Mouse (Mus musculus) cortical plate, adult 2 months (tissue): ENCODE measurements around the gene Rgs12. TPM values are rescaled to one million over a fixed set of nuclear protein-coding genes. Genes with fewer than 3 reads are reported as not detected.

Experiments
- H3K27ac ChIP-seq: fragments of 200-500 bp; 2 replicates; pipeline ENCODE4 v1.5.1; 2012; ENCODE audit warnings: low read length, control low read depth, inconsistent platforms; ENCODE audit not compliant: insufficient read depth
- H3K4me1 ChIP-seq: fragments of 200-500 bp; 2 replicates; pipeline ENCODE4 v1.6.1; 2011; ENCODE audit warnings: low read length; ENCODE audit not compliant: control insufficient read depth, insufficient read depth
- H3K4me3 ChIP-seq: fragments of 200-500 bp; 2 replicates; pipeline ENCODE4 v1.5.1; 2011; ENCODE audit warnings: mild to moderate bottlenecking, low read length, control low read depth; ENCODE audit not compliant: insufficient read depth
- CTCF ChIP-seq: fragments of 200-500 bp; IDR thresholded peaks from 2 replicates; pipeline ENCODE4 v1.5.1; 2011; ENCODE audit warnings: mild to moderate bottlenecking, control low read depth, low read length; ENCODE audit not compliant: insufficient read depth; ENCODE audit errors: extremely low read depth
- POLR2A ChIP-seq: fragments of 200-500 bp; IDR thresholded peaks from 2 replicates; pipeline ENCODE4 v1.6.1; 2011; ENCODE audit warnings: mild to moderate bottlenecking, low read length, control low read depth; ENCODE audit not compliant: insufficient read depth; ENCODE audit errors: extremely low read depth
- polyA plus RNA-seq: library from polyadenylated mRNA; depleted of rRNA; stranded (reverse); fragments of >200 nt; gene quantifications from 2 replicates; pipeline ENCODE4 v1.2.3, GENCODE M21; 2012

The Rgs12 gene
- polyA plus RNA-seq, 1 experiment: 40.9 TPM

- TF ChIP-seq POLR2A (0 out of 2 replicates have a peak, but pooled peaks have one; percentile 27), CTCF (no peak)
- H3K27ac ChIP-seq: no peak overlapping the region
- peaks cover 6% of the 10 kb centered on the region for H3K4me1 ChIP-seq
- H3K4me3 ChIP-seq: peak overlapping the region; percentile 18
Observed at GRCm38 (mm10) chr5:34989321-34989772, 40.1 kb downstream of the Rgs12 start.

- TF ChIP-seq CTCF (no peak), POLR2A (0 out of 2 replicates have a peak, but pooled peaks have one; percentile 17)
- no peak overlapping the region for H3K4me3 ChIP-seq
- peaks cover 1% of the 10 kb centered on the region; the same call in 1 of the 2 replicates for H3K4me1 ChIP-seq
- no peak overlapping the region for H3K27ac ChIP-seq
Observed at GRCm38 (mm10) chr5:34998754-34999153, 49.5 kb downstream of the Rgs12 start.

- 0 out of 2 replicates have a peak overlapping the region, but pooled peaks have one; percentile 9 for H3K27ac ChIP-seq
- TF ChIP-seq POLR2A (no peak), CTCF (no peak)
Observed at GRCm38 (mm10) chr5:34999281-34999680, 50.0 kb downstream of the Rgs12 start.

GRCm38 (mm10) chr5:35000323-35000722 lies 51.1 kb downstream of the Rgs12 start:
- Histone ChIP-seq H3K4me3 (no peak overlapping the region), H3K4me1 (peaks cover 1% of the 10 kb centered on the region), H3K27ac (no peak overlapping the region)
- TF ChIP-seq POLR2A: no peak
- no peak for TF ChIP-seq CTCF

More at GRCm38 (mm10) chr5:34999281-34999680, 50.0 kb downstream of the Rgs12 start:
- Histone ChIP-seq H3K4me3 (no peak overlapping the region; the same call in 1 of the 2 replicates), H3K4me1 (peaks cover 1% of the 10 kb centered on the region)

- Histone ChIP-seq H3K4me1 (peaks cover 1% of the 10 kb centered on the region), H3K27ac (no peak overlapping the region), H3K4me3 (no peak overlapping the region)
- no peak for TF ChIP-seq CTCF
- TF ChIP-seq POLR2A: no peak
Observed at GRCm38 (mm10) chr5:35001144-35001543, 51.9 kb downstream of the Rgs12 start.

- no peak overlapping the region for H3K27ac ChIP-seq
- H3K4me1 ChIP-seq: peaks cover 1% of the 10 kb centered on the region
- no peak for TF ChIP-seq POLR2A
- TF ChIP-seq CTCF: no peak
- H3K4me3 ChIP-seq: no peak overlapping the region
Observed at GRCm38 (mm10) chr5:35003611-35004162, 54.4 kb downstream of the Rgs12 start.

GRCm38 (mm10) chr5:35004769-35005168 lies 55.5 kb downstream of the Rgs12 start:
- no peak overlapping the region for H3K4me3 ChIP-seq
- TF ChIP-seq CTCF: no peak
- no peak for TF ChIP-seq POLR2A
- no peak overlapping the region for H3K27ac ChIP-seq

GRCm38 (mm10) chr5:35005659-35006058 lies 56.4 kb downstream of the Rgs12 start:
- no peak for TF ChIP-seq CTCF
- TF ChIP-seq POLR2A: no peak
- H3K4me1 ChIP-seq: peaks cover 1% of the 10 kb centered on the region
- no peak overlapping the region for H3K27ac ChIP-seq
- no peak overlapping the region for H3K4me3 ChIP-seq

More at GRCm38 (mm10) chr5:35004769-35005168, 55.5 kb downstream of the Rgs12 start:
- peaks cover 1% of the 10 kb centered on the region for H3K4me1 ChIP-seq

GRCm38 (mm10) chr5:35006599-35006998 lies 57.4 kb downstream of the Rgs12 start:
- H3K4me3 ChIP-seq: no peak overlapping the region
- peaks cover 1% of the 10 kb centered on the region for H3K4me1 ChIP-seq
- TF ChIP-seq POLR2A (no peak), CTCF (no peak)
- H3K27ac ChIP-seq: no peak overlapping the region

- Histone ChIP-seq H3K4me1 (no peaks in the 10 kb centered on the region; the same call in 1 of the 2 replicates), H3K4me3 (no peak overlapping the region), H3K27ac (no peak overlapping the region)
- TF ChIP-seq CTCF: no peak
- TF ChIP-seq POLR2A: no peak
Observed at GRCm38 (mm10) chr5:35009163-35009562, 59.9 kb downstream of the Rgs12 start.

GRCm38 (mm10) chr5:35010656-35011055 lies 61.4 kb downstream of the Rgs12 start:
- Histone ChIP-seq H3K4me1 (no peaks in the 10 kb centered on the region), H3K27ac (no peak overlapping the region), H3K4me3 (no peak overlapping the region)
- TF ChIP-seq POLR2A (no peak), CTCF (no peak)
